Mouse (Mus musculus): ENCODE results near the gene Pfdn5. TPM values are rescaled to one million over a fixed set of nuclear protein-coding genes. Genes with fewer than 3 reads are reported as not detected.

The Pfdn5 gene
- polyA plus RNA-seq, 1 experiment from 2014 or later: 267 TPM

DNA sequence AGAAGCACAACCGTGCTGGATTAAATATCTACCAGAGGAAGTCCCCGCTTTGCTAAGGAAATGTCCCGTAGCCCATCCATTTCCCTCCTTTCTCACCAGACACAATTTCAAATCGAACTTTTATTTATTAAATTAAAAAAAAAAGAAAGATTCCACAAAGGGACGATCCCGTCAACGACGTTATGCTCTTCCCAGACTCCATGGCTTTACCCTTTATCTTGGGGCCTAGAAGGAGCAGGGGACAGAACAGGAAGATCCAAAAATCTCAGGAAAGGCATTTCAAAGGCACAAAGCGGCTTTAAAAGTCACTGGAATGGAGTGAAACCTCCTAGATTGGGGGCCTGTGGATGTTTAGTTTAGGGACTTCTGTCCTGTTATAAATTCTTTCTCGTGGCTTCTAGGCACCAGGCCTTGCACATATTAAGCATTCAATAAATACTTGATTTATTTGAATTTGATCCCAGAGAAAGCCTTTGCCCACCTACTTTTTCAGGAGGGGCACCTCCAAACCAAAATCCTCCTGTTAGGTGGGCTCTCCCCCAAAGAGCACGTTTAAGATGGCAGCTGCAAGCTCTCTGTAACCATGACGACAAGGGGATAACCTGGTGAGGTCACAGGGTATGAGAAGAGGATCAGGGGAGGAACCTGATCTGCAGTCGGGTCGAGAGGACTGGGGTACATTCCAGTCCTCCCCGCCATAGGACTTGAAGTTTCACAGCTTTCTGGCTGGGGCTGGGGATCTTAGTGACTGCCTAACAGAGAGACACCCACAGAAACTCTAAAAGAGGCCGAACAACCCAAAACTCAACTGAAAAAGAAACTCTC is 30.8 kb downstream of the Pfdn5 start:
- H3K4me3 ChIP-seq: peak overlapping the region; percentile 53
- no peaks in the 10 kb centered on the region for H3K9me3 ChIP-seq (replicated peaks)

DNA sequence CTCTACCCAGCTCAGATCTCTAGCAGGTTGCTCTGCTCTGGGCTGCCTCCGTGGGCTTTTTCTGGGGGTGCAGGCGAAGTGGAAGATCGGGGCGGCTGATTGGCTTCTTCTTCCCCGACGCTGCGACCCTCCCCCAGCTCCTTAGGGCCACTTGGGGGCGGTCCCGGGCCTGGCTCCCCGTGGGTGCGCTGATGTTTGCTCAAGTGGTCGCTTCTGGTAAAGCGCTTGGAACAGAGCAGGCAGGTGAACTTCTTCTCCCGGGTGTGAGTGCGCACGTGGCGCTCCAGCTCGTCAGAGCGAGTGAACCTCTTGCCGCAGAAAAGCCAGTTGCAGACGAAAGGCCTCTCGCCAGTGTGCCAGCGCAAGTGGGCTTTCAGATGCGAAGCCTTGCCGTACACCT is 32.2 kb downstream of the Pfdn5 start:
- H3K9ac ChIP-seq: peak overlapping the region; percentile 44; the same call in 1 of the 2 replicates
- peaks cover 43% of the 10 kb centered on the region for H3K4me1 ChIP-seq (replicated peaks)
- ATAC-seq (ENCODE audit: insufficient number of reproducible peaks, low FRiP score): no peak

More for the DNA sequence above, 30.8 kb downstream of the Pfdn5 start:
- peaks cover 35% of the 10 kb centered on the region for H3K4me1 ChIP-seq (replicated peaks)
- WGBS: 38% methylated on average over 16 of the region's 16 CpGs
- H3K4me2 ChIP-seq: peak overlapping the region; percentile 90
- peak overlapping the region; percentile 70 for H3K27ac ChIP-seq (ENCODE audit: poor library complexity, severe bottlenecking)
- no peak for ATAC-seq (ENCODE audit: insufficient number of reproducible peaks, low FRiP score)
- peak overlapping the region; percentile 71; the same call in 1 of the 2 replicates for H3K9ac ChIP-seq
- no peaks in the 10 kb centered on the region for H3K36me3 ChIP-seq
- peaks cover 46% of the 10 kb centered on the region for H3K27me3 ChIP-seq (replicated peaks)

DNA sequence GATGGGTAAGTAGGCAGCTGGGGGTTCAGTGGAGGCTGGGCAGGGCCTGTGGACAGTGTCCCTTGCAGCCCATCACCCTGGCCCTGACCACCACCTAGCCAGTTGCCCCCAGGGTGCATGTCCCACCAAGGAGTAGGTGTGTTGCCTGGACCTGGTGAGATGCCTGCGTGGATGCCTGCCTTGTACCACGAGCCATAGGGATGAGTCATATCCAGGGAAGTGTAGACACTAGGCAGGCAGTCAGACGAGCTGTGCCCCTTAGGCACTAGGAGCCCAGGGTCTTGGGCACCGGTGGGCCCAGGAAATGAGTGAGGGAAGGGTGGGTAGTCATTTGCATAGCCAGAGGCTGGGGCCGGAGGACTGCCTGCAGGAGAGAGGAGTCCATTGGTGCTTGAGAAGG is 32.9 kb downstream of the Pfdn5 start:
- H3K4me1 ChIP-seq (replicated peaks): peaks cover 43% of the 10 kb centered on the region
- H3K27ac ChIP-seq (ENCODE audit: poor library complexity, severe bottlenecking): no peak overlapping the region
- ATAC-seq (ENCODE audit: insufficient number of reproducible peaks, low FRiP score): no peak
- WGBS: 20% methylated on average over 5 of the region's 5 CpGs
- no peaks in the 10 kb centered on the region for H3K9me3 ChIP-seq (replicated peaks)
- H3K4me2 ChIP-seq: no peak overlapping the region; the same call in 1 of the 2 replicates
- H3K9ac ChIP-seq: 0 out of 2 replicates have a peak overlapping the region, but pooled peaks have one; percentile 44
- peak overlapping the region; percentile 28; the same call in 1 of the 2 replicates for H3K4me3 ChIP-seq
- H3K27me3 ChIP-seq (replicated peaks): peaks cover 51% of the 10 kb centered on the region
- no peaks in the 10 kb centered on the region for H3K36me3 ChIP-seq

More for the DNA sequence above, 32.2 kb downstream of the Pfdn5 start:
- Histone ChIP-seq H3K27ac (ENCODE audit: poor library complexity, severe bottlenecking) (no peak overlapping the region), H3K4me3 (peak overlapping the region; percentile 28), H3K4me2 (peak overlapping the region; percentile 57), H3K27me3 (replicated peaks) (peaks cover 48% of the 10 kb centered on the region), H3K36me3 (no peaks in the 10 kb centered on the region), H3K9me3 (replicated peaks) (no peaks in the 10 kb centered on the region)
- WGBS: 2% methylated on average over 25 of the region's 25 CpGs

DNA sequence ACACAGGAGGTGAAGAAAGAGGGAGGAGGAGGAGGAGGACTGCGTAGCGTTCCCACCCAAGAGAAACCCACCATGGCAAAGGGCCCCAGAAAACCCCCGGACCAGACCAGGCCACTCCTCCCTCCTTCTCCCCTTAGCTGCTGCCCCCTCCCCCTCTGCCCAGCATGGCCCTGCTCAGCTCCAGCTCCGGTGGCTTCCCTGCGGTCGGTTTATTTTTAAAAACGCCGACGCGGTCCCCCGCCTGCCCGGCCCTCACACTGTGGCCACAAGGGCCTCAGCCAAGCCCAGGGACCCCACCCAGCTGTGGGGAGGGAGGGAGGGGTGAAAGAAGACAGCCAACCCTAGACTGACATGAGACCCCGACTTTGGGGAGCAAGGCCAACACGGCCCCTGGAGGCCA is 36.7 kb downstream of the Pfdn5 start:
- peak; percentile 56; the same call in 1 of the 2 replicates for ATAC-seq (ENCODE audit: insufficient number of reproducible peaks, low FRiP score)
- Histone ChIP-seq H3K27ac (ENCODE audit: poor library complexity, severe bottlenecking) (no peak overlapping the region), H3K4me3 (peak overlapping the region; percentile 26), H3K9me3 (replicated peaks) (no peaks in the 10 kb centered on the region), H3K27me3 (replicated peaks) (peaks cover 64% of the 10 kb centered on the region), H3K4me1 (replicated peaks) (peaks cover 39% of the 10 kb centered on the region), H3K9ac (peak overlapping the region; percentile 58), H3K4me2 (peak overlapping the region; percentile 62), H3K36me3 (no peaks in the 10 kb centered on the region)
- 1% methylated on average over 12 of the region's 14 CpGs for WGBS

DNA sequence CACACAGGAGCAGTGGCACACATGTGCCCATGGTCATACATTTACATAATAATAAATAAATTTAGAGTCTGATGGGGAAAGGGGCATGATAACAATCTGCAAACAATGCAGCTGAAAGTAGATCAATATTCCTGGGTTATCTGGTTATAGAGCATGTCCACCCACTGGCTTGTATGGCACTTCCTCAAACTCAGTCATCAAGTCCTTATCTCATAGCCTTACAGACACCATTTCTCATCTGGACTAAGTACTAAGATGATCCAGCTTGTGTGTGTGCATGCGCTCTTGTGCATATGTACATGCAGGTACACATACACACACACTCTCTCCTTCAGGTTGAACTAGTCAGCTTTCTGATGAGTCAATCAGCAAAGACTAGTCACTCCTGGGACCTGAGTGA is 38.8 kb downstream of the Pfdn5 start:
- Histone ChIP-seq H3K36me3 (no peaks in the 10 kb centered on the region), H3K27ac (ENCODE audit: poor library complexity, severe bottlenecking) (no peak overlapping the region), H3K9me3 (replicated peaks) (no peaks in the 10 kb centered on the region), H3K27me3 (replicated peaks) (peaks cover 54% of the 10 kb centered on the region), H3K4me3 (no peak overlapping the region), H3K9ac (no peak overlapping the region), H3K4me2 (no peak overlapping the region), H3K4me1 (replicated peaks) (peaks cover 22% of the 10 kb centered on the region)
- no peak for ATAC-seq (ENCODE audit: insufficient number of reproducible peaks, low FRiP score)
- 87% methylated on average over 1 of the region's 1 CpGs for WGBS

GRCm38 (mm10) chr15:102366238-102366637 is 40.3 kb downstream of the Pfdn5 start:
- H3K9me3 ChIP-seq (replicated peaks): no peaks in the 10 kb centered on the region
- peaks cover 36% of the 10 kb centered on the region for H3K4me1 ChIP-seq (replicated peaks)
- peak overlapping the region; percentile 44 for H3K9ac ChIP-seq
- peaks cover 58% of the 10 kb centered on the region for H3K27me3 ChIP-seq (replicated peaks)
- peak overlapping the region; percentile 33 for H3K4me3 ChIP-seq
- H3K27ac ChIP-seq (ENCODE audit: poor library complexity, severe bottlenecking): no peak overlapping the region
- WGBS: 7% methylated on average over 7 of the region's 7 CpGs
- peak overlapping the region; percentile 69 for H3K4me2 ChIP-seq
- no peak for ATAC-seq (ENCODE audit: insufficient number of reproducible peaks, low FRiP score)
- H3K36me3 ChIP-seq: no peaks in the 10 kb centered on the region

GRCm38 (mm10) chr15:102366733-102367344 is 40.9 kb downstream of the Pfdn5 start, which contains the start of gene Sp7:
TSS of gene Sp7 (minus strand) at chr15:102367182.
- no peaks in the 10 kb centered on the region for H3K9me3 ChIP-seq (replicated peaks)
- no peaks in the 10 kb centered on the region for H3K36me3 ChIP-seq
- H3K27ac ChIP-seq (ENCODE audit: poor library complexity, severe bottlenecking): no peak within 1 kb of the TSS
- H3K4me1 ChIP-seq (replicated peaks): peaks cover 36% of the 10 kb centered on the region
- H3K27me3 ChIP-seq (replicated peaks): peaks cover 64% of the 10 kb centered on the region
- H3K9ac ChIP-seq: peak within 1 kb of the TSS; percentile 44
- peak within 1 kb of the TSS; percentile 33 for H3K4me3 ChIP-seq
- ATAC-seq (ENCODE audit: insufficient number of reproducible peaks, low FRiP score): no peak
- H3K4me2 ChIP-seq: peak within 1 kb of the TSS; percentile 69
- WGBS: 9% methylated on average over 15 of the region's 15 CpGs

- ATAC-seq (ENCODE audit: insufficient number of reproducible peaks, low FRiP score): no peak
- 11% methylated on average over 13 of the region's 13 CpGs for WGBS
- H3K9ac ChIP-seq: no peak overlapping the region
- H3K27me3 ChIP-seq (replicated peaks): peaks cover 57% of the 10 kb centered on the region
- H3K27ac ChIP-seq (ENCODE audit: poor library complexity, severe bottlenecking): no peak overlapping the region
- no peaks in the 10 kb centered on the region for H3K9me3 ChIP-seq (replicated peaks)
- peaks cover 28% of the 10 kb centered on the region for H3K4me1 ChIP-seq (replicated peaks)
- no peaks in the 10 kb centered on the region for H3K36me3 ChIP-seq
- peak overlapping the region; percentile 53 for H3K4me2 ChIP-seq
- peak overlapping the region; percentile 13; the same call in 1 of the 2 replicates for H3K4me3 ChIP-seq
Measured at GRCm38 (mm10) chr15:102369972-102370371, 44.1 kb downstream of the Pfdn5 start.

DNA sequence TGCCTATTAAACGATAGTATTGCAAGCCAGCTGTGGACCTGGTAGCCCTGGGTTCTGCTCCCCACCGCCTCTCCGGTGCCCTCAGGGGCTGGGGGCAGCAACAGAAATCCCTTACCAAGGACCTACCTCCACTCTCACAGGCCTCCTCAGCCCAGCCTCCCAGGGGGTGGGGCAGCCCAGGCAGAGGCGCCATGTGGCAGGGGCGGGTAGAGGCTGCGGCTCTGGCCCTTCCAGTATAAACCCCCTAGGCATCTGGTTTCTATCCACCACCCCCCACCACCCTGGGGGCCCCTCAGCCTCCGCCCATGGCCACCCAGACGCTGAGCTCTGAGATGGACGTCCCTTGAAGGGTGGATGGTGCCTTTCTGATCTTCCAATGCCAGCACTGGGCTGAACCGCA is 44.8 kb downstream of the Pfdn5 start:
- 4% methylated on average over 10 of the region's 10 CpGs for WGBS
- Histone ChIP-seq H3K4me3 (0 out of 2 replicates have a peak overlapping the region, but pooled peaks have one; percentile 3), H3K27me3 (replicated peaks) (peaks cover 51% of the 10 kb centered on the region)

GRCm38 (mm10) chr15:102376453-102377162 is 50.7 kb downstream of the Pfdn5 start:
- under 1% methylated on average over 43 of the region's 43 CpGs for WGBS
- Histone ChIP-seq H3K27me3 (replicated peaks) (peaks cover 8% of the 10 kb centered on the region; the same call in 1 of the 2 replicates), H3K9ac (peak overlapping the region; percentile 75), H3K4me3 (peak overlapping the region; percentile 66), H3K9me3 (replicated peaks) (no peaks in the 10 kb centered on the region), H3K36me3 (no peaks in the 10 kb centered on the region), H3K4me1 (replicated peaks) (peaks cover 17% of the 10 kb centered on the region), H3K4me2 (peak overlapping the region; percentile 98), H3K27ac (ENCODE audit: poor library complexity, severe bottlenecking) (peak overlapping the region; percentile 74)
- ATAC-seq (ENCODE audit: insufficient number of reproducible peaks, low FRiP score): peak; percentile 90

More for the DNA sequence above, 44.8 kb downstream of the Pfdn5 start:
- H3K4me1 ChIP-seq (replicated peaks): peaks cover 25% of the 10 kb centered on the region
- H3K36me3 ChIP-seq: no peaks in the 10 kb centered on the region
- no peak overlapping the region for H3K27ac ChIP-seq (ENCODE audit: poor library complexity, severe bottlenecking)
- H3K4me2 ChIP-seq: peak overlapping the region; percentile 53
- H3K9me3 ChIP-seq (replicated peaks): no peaks in the 10 kb centered on the region
- peak overlapping the region; percentile 53; the same call in 1 of the 2 replicates for H3K9ac ChIP-seq
- ATAC-seq (ENCODE audit: insufficient number of reproducible peaks, low FRiP score): peak; percentile 65; the same call in 1 of the 2 replicates

Data from heart, embryonic 12.5 days (tissue).